Mouse (Mus musculus) neural tube, embryonic 11.5 days (tissue): Measurements from ENCODE around the gene Ramp1. TPM values are rescaled to one million over a fixed set of nuclear protein-coding genes. Genes with fewer than 3 reads are reported as not detected.

ENCODE experiments used
- ATAC-seq: fragments of 200-750 bp; cut with Nextera tagmentation; 2 replicates; pipeline ENCODE4 v1.8.0; 2017; ENCODE audit warnings: moderate number of reproducible peaks, mild to moderate bottlenecking, moderate TSS enrichment, moderate library complexity; ENCODE audit not compliant: insufficient read depth, low FRiP score, low TSS enrichment
- DNase-seq: peaks from one replicate; pipeline ENCODE4 v3.0.0-alpha.2; 2015; ENCODE audit warnings: low spot score
- H3K27ac ChIP-seq: fragments of 300-500 bp; sonication (generic); 2 replicates; pipeline ENCODE4 v1.5.1; 2014; ENCODE audit warnings: low read depth, mild to moderate bottlenecking, low read length
- H3K27me3 ChIP-seq: fragments of 300-500 bp; sonication (generic); 2 replicates; pipeline ENCODE4 v1.6.1; 2014; ENCODE audit warnings: mild to moderate bottlenecking, low read length, mixed read lengths; ENCODE audit not compliant: control insufficient read depth, insufficient read depth
- H3K36me3 ChIP-seq: fragments of 300-500 bp; sonication (generic); 2 replicates; pipeline ENCODE4 v1.6.1; 2014; ENCODE audit warnings: mild to moderate bottlenecking, low read length, moderate library complexity, mixed read lengths; ENCODE audit not compliant: control insufficient read depth, insufficient read depth
- H3K4me1 ChIP-seq: fragments of 300-500 bp; sonication (generic); 2 replicates; pipeline ENCODE4 v1.6.1; 2014; ENCODE audit warnings: low read length, mixed read lengths; ENCODE audit not compliant: control insufficient read depth, insufficient read depth
- H3K4me2 ChIP-seq: fragments of 300-500 bp; sonication (generic); 2 replicates; pipeline ENCODE4 v1.6.1; 2014; ENCODE audit warnings: low read depth, mild to moderate bottlenecking, moderate library complexity
- H3K4me3 ChIP-seq: fragments of 300-500 bp; sonication (generic); 2 replicates; pipeline ENCODE4 v1.5.1; 2014; ENCODE audit warnings: low read depth, low read length
- H3K9ac ChIP-seq: fragments of 300-500 bp; sonication (generic); 2 replicates; pipeline ENCODE4 v1.6.1; 2014; ENCODE audit warnings: mild to moderate bottlenecking, low read length
- H3K9me3 ChIP-seq: fragments of 300-500 bp; sonication (generic); 2 replicates; pipeline ENCODE4 v1.6.1; 2016; ENCODE audit warnings: low read length; ENCODE audit not compliant: control insufficient read depth
- WGBS: fragments of 180-500 bp; shearing (Covaris S2); extraction: QIAGEN DNeasy Blood & Tissue Kit; methylation state at CpG from one replicate; pipeline ENCODE4 v1.1.7; 2014; 5-methylcytosine and 5-hydroxymethylcytosine counted together
- polyA plus RNA-seq: library from polyadenylated mRNA; unstranded; fragments of >200 nt; fragmentation: Nextera tagmentation; extraction: Ambion mirVana; gene quantifications from 2 replicates; pipeline ENCODE4 v1.2.1, GENCODE M21; 2014

Ramp1 gene
- polyA plus RNA-seq, 1 experiment from 2014 or later: 1.2 TPM

DNA sequence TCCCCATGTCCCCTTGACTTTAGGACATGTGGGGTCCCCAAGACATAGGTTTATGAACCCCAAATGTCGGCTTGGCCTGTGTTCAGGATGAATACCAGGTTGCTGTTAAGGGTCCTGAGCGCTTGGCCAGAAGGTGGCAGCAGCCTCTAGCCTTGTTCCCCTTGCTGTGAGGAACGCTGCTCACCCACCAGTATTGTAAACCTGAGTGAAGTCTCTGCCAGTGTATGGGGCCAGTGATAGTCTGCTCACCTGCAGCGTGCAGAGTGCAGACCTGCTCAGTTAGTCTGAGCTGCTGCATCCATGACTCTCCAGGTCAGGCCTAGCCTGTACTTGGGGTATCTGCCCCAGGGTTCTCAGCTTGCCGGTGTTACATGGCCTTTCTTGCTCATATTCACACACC is 536 bp upstream of the Ramp1 start:
- Histone ChIP-seq H3K4me3 (no peak overlapping the region), H3K4me2 (no peak overlapping the region), H3K27me3 (peaks cover 15% of the 10 kb centered on the region), H3K27ac (no peak overlapping the region), H3K9ac (no peak overlapping the region), H3K9me3 (no peaks in the 10 kb centered on the region), H3K36me3 (no peaks in the 10 kb centered on the region), H3K4me1 (peaks cover 5% of the 10 kb centered on the region; the same call in 1 of the 2 replicates)
- WGBS: 27% methylated on average over 5 of the region's 5 CpGs
- DNase-seq: peak; percentile 64
- 0 out of 2 replicates have a peak, but pooled peaks have one; percentile 9 for ATAC-seq

DNA sequence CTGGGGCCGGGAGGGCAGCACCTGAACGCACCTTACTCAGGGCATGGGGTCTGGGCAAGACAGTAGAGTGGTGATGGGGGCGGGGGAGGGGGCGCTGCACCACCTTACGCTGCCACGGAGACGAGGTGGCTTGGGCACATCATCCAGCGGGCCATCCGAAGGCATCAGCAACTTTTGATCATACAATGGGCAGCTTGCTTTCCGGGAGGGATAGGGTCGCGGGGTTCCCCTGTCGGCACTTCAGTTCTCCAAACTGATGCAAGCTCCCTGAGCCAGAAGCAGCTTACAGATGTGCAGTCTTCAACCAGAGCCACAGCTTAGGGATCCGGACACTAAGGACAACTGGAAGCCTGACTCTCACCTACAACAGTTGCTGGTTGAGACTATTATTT is 548 bp downstream of the Ramp1 start:
- Histone ChIP-seq H3K27ac (no peak overlapping the region), H3K36me3 (no peaks in the 10 kb centered on the region), H3K9ac (peak overlapping the region; percentile 47), H3K4me1 (peaks cover 5% of the 10 kb centered on the region; the same call in 1 of the 2 replicates), H3K4me2 (peak overlapping the region; percentile 73), H3K9me3 (no peaks in the 10 kb centered on the region), H3K4me3 (peak overlapping the region; percentile 32), H3K27me3 (peaks cover 15% of the 10 kb centered on the region)
- WGBS: 10% methylated on average over 14 of the region's 14 CpGs
- ATAC-seq (no peak), DNase-seq (no peak)

DNA sequence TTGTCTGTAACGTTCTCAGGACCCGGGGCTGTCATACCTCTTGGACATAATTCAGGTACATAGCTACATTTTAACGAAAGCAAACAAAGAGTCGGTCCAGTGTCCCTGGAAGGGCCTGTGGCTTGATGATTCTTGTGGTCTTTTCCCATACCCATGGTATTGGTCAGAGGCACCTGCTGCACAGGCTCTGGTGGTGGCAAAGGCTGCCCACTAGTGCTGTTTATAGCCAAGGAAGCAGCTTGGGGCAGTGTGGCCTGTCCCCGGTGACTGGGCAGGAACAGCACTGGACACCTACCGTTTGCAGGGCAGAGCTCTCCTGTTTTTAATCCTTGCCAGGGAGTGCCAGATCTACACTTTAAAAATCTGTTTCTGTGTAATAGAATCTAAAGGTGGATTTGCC is 1.1 kb downstream of the Ramp1 start:
- 83% methylated on average over 6 of the region's 6 CpGs for WGBS
- Histone ChIP-seq H3K9me3 (no peaks in the 10 kb centered on the region), H3K4me2 (no peak overlapping the region), H3K27me3 (peaks cover 15% of the 10 kb centered on the region), H3K36me3 (no peaks in the 10 kb centered on the region), H3K9ac (no peak overlapping the region), H3K4me1 (peaks cover 5% of the 10 kb centered on the region; the same call in 1 of the 2 replicates), H3K27ac (no peak overlapping the region), H3K4me3 (no peak overlapping the region)
- DNase-seq: no peak
- ATAC-seq: no peak

DNA sequence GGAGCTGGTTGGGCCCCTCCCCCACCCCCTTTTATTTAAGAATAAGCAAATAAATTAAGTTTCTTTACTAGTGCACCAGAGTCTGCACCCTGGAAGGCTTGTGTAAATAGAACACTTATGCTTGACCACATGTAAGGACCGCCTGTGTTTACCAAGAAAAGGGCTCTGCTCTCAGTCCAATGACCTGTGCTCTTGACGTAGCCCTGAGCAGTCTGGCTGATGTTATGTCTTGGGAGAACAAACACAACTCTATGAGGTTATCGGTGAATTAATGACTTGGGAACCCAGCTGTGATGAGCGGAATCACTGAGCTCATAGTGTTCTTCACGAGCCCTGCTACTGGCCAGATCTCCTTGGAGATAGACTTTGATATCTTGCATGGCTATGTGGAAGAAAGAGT is 1.6 kb downstream of the Ramp1 start:
- Histone ChIP-seq H3K36me3 (no peaks in the 10 kb centered on the region), H3K9ac (no peak overlapping the region), H3K4me1 (peaks cover 5% of the 10 kb centered on the region; the same call in 1 of the 2 replicates), H3K9me3 (no peaks in the 10 kb centered on the region), H3K27ac (no peak overlapping the region), H3K4me2 (no peak overlapping the region), H3K27me3 (peaks cover 15% of the 10 kb centered on the region), H3K4me3 (no peak overlapping the region)
- DNase-seq (no peak), ATAC-seq (no peak)
- 62% methylated on average over 5 of the region's 5 CpGs for WGBS

DNA sequence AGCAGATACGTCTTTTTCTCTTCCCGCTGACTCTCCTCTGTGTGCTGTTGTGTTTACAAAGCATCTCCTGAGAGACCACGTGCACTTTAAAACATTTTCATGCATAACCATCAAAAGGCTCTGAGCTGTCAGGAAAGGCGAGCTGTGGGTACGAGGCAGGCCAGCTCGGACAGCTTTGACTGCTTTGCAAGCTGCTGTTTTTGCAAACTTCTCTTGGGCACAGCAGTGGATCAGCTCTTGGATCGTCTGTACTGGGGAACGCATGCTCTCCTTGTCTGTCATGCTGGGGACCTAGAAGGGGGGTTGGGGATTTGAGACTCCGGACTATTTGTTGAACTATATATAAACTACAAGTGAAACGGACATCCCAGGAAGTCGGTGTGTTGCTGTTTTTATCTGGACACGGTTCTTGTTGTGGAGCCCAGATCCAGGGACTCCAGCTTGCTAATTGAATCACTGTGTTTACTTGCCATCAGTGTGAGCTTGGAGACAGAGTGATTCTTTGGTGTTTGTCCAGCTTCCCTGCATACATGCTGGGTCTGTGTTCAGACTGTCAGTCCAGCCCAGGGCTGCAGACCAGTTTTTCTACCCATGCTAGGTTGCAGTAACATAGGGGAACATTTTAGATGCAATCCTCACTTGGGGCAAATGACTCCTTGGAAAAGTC is 2.3 kb downstream of the Ramp1 start:
- peaks cover 15% of the 10 kb centered on the region for H3K27me3 ChIP-seq
- DNase-seq: no peak
- WGBS: 64% methylated on average over 12 of the region's 12 CpGs

DNA sequence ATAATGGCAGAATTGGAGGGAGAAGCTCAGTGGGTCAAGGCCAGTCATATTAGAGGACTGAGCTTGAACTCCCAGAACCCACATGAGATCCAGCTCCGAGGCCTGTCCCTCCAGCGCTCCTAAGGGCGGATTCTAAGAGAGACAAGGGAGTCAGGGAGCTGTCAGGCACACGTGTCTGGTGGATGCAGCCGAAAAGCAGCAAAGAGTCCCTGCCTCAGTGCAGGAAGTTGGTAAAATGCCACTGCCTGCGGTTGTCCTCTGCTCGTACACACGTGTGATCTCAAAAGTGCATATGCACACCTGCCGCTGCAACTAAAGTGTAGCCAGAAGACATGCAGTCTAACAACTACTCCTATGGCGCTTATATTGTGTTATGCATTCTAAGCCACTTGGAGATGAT is 3.7 kb downstream of the Ramp1 start:
- Histone ChIP-seq H3K9me3 (no peaks in the 10 kb centered on the region), H3K4me2 (no peak overlapping the region), H3K4me3 (no peak overlapping the region), H3K4me1 (peaks cover 5% of the 10 kb centered on the region; the same call in 1 of the 2 replicates), H3K27me3 (peaks cover 15% of the 10 kb centered on the region), H3K36me3 (no peaks in the 10 kb centered on the region), H3K27ac (no peak overlapping the region), H3K9ac (no peak overlapping the region)
- WGBS: 89% methylated on average over 10 of the region's 10 CpGs
- no peak for ATAC-seq
- no peak for DNase-seq

More for the DNA sequence above, 2.3 kb downstream of the Ramp1 start:
- Histone ChIP-seq H3K36me3 (no peaks in the 10 kb centered on the region), H3K9me3 (no peaks in the 10 kb centered on the region), H3K4me1 (peaks cover 5% of the 10 kb centered on the region; the same call in 1 of the 2 replicates), H3K4me2 (no peak overlapping the region), H3K27ac (no peak overlapping the region), H3K9ac (no peak overlapping the region), H3K4me3 (no peak overlapping the region)
- ATAC-seq: no peak

DNA sequence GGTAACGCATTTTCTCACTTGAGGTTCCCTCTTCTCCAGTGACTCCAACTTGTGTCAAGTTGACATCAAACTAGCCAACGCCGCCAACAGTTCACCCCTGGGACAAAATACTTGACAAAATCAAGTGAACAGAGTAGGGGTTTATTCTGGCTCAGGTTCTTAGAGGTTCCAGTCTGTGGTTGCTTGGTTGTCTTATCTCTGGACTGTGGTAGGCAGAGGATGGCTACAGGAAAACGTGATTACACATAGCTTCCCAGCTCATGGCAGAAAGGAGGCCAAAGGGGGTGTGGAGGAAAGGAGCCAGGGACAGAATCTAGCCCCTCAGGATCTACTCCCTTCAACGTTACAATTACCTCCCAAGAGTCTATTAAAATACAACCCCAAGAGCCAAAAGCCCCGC is 7.1 kb downstream of the Ramp1 start:
- no peak for DNase-seq
- Histone ChIP-seq H3K36me3 (no peaks in the 10 kb centered on the region), H3K4me3 (no peak overlapping the region), H3K9me3 (no peaks in the 10 kb centered on the region), H3K27me3 (no peaks in the 10 kb centered on the region), H3K9ac (no peak overlapping the region), H3K4me1 (no peaks in the 10 kb centered on the region), H3K27ac (no peak overlapping the region), H3K4me2 (no peak overlapping the region)
- 87% methylated on average over 6 of the region's 6 CpGs for WGBS
- ATAC-seq: no peak

DNA sequence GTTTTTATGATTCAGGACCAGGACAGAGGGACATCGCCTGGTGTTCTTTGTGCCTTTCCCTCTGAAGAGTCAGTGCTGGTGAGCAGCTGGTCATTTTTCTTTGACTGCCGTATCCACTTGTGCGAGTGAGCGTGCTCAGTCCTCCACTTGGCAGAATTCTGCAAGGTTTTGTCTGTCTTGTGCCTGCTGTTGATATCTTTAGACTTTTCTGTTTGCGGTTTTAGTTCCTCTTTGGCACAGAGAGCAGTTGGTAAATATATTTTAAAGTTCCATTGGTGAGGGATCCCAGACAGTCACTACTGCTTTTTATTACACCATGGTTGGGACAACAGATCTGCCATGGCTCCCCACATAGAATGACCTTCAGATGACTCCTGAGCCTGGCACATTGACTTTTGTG is 7.7 kb downstream of the Ramp1 start:
- Histone ChIP-seq H3K4me3 (no peak overlapping the region), H3K27ac (no peak overlapping the region), H3K4me1 (no peaks in the 10 kb centered on the region), H3K36me3 (no peaks in the 10 kb centered on the region), H3K4me2 (no peak overlapping the region), H3K9me3 (no peaks in the 10 kb centered on the region), H3K9ac (no peak overlapping the region), H3K27me3 (no peaks in the 10 kb centered on the region)
- DNase-seq (no peak), ATAC-seq (no peak)
- WGBS: 91% methylated on average over 5 of the region's 5 CpGs
